8 mouse cellular contexts compared by ENCODE assay signal in genomic region chr12:86823488-86823854, GRCm38 (mm10).
DNase-seq lines count a peak whose midpoint lies in the region; ATAC-seq and TF ChIP-seq lines count a peak whose summit lies in the region.

No protein-coding gene starts in this region.

- DNase-seq in liver, adult 2 months (ENCODE audit: extremely low read depth, low read depth, low spot score): no peak
- no peak for DNase-seq in liver
- DNase-seq in intestine, embryonic 14.5 days (ENCODE audit: low spot score): no peak
- DNase-seq in layer of hippocampus, postnatal 14 days (ENCODE audit: low spot score in 2 of 2): no peak

- no peaks in the 10 kb centered on the region for H3K9me3 ChIP-seq in embryonic facial prominence, embryonic 13.5 days
- H3K9me3 ChIP-seq in intestine, embryonic 14.5 days (ENCODE audit: control insufficient read depth, low read length): no peaks in the 10 kb centered on the region
- no peaks in the 10 kb centered on the region for H3K9me3 ChIP-seq in neural tube, embryonic 12.5 days

- 83% methylated on average over 4 of the region's 4 CpGs for whole genome bisulfite sequencing in liver, adult 2 months
- WGBS in embryonic facial prominence, embryonic 13.5 days: 28% methylated on average over 4 of the region's 4 CpGs
- 83% methylated on average over 4 of the region's 4 CpGs for WGBS in intestine, embryonic 14.5 days
- 38% methylated on average over 4 of the region's 4 CpGs for WGBS in neural tube, embryonic 12.5 days

- H3K9ac ChIP-seq in liver, adult 2 months (ENCODE audit: low read depth, low read length): peak overlapping the region; percentile 60; the same call in 1 of the 2 replicates
- peak overlapping the region; percentile 67 for H3K9ac ChIP-seq in embryonic facial prominence, embryonic 13.5 days
- H3K9ac ChIP-seq in intestine, embryonic 14.5 days (ENCODE audit: low read length): peak overlapping the region; percentile 42; the same call in 1 of the 2 replicates
- H3K9ac ChIP-seq in neural tube, embryonic 12.5 days: peak overlapping the region; percentile 43; the same call in 1 of the 2 replicates

- ATAC-seq in embryonic facial prominence, embryonic 13.5 days (ENCODE audit: insufficient number of reproducible peaks, insufficient read depth, low FRiP score, low TSS enrichment, low read depth): no peak
- no peak; the same call in 1 of the 2 replicates for ATAC-seq in intestine, embryonic 14.5 days (replicated peaks; ENCODE audit: low FRiP score, low TSS enrichment, low read depth)
- ATAC-seq in neural tube, embryonic 12.5 days (ENCODE audit: low FRiP score, low read depth): 0 out of 2 replicates have a peak, but pooled peaks have one; percentile 18
- ATAC-seq in megakaryocyte-erythroid progenitor cell, adult 5-6 weeks (replicated peaks; ENCODE audit: low FRiP score, low TSS enrichment, poor library complexity, severe bottlenecking): no peak
- ATAC-seq in activated CD4-positive, CD25-positive, alpha-beta regulatory T cell, adult 4 months: no peak

- H3K4me3 ChIP-seq in liver, adult 2 months (ENCODE audit: insufficient read depth, low read depth, low read length): 0 out of 2 replicates have a peak overlapping the region, but pooled peaks have one; percentile 43
- H3K4me3 ChIP-seq in embryonic facial prominence, embryonic 13.5 days: peak overlapping the region; percentile 23
- H3K4me3 ChIP-seq in intestine, embryonic 14.5 days (ENCODE audit: low read depth, low read length): peak overlapping the region; percentile 18
- 0 out of 2 replicates have a peak overlapping the region, but pooled peaks have one; percentile 2 for H3K4me3 ChIP-seq in neural tube, embryonic 12.5 days

- peak overlapping the region; percentile 53 for H3K4me2 ChIP-seq in embryonic facial prominence, embryonic 13.5 days
- peak overlapping the region; percentile 52 for H3K4me2 ChIP-seq in intestine, embryonic 14.5 days (ENCODE audit: low read length)
- peak overlapping the region; percentile 43 for H3K4me2 ChIP-seq in neural tube, embryonic 12.5 days (replicated peaks)

- no peaks in the 10 kb centered on the region for H3K36me3 ChIP-seq in liver, adult 2 months (ENCODE audit: control insufficient read depth, insufficient read depth, low read length)
- H3K36me3 ChIP-seq in embryonic facial prominence, embryonic 13.5 days: no peaks in the 10 kb centered on the region
- no peaks in the 10 kb centered on the region for H3K36me3 ChIP-seq in intestine, embryonic 14.5 days (ENCODE audit: control insufficient read depth, insufficient read depth, low read length)
- H3K36me3 ChIP-seq in neural tube, embryonic 12.5 days: no peaks in the 10 kb centered on the region

- no peak for TF ChIP-seq CTCF in liver, adult 2 months (IDR thresholded peaks at IDR 0.05; ENCODE audit: low read depth, low read length)

- H3K4me1 ChIP-seq in liver, adult 2 months (ENCODE audit: control insufficient read depth, insufficient read depth, low read length): peaks cover 14% of the 10 kb centered on the region
- H3K4me1 ChIP-seq in embryonic facial prominence, embryonic 13.5 days: peaks cover 67% of the 10 kb centered on the region
- H3K4me1 ChIP-seq in intestine, embryonic 14.5 days (replicated peaks; ENCODE audit: control insufficient read depth, insufficient read depth, low read length): peaks cover 35% of the 10 kb centered on the region
- H3K4me1 ChIP-seq in neural tube, embryonic 12.5 days: peaks cover 44% of the 10 kb centered on the region

- TF ChIP-seq POLR2A in liver, adult 2 months (IDR thresholded peaks at IDR 0.05; ENCODE audit: extremely low read depth, insufficient read depth, low read length): no peak

- H3K79me2 ChIP-seq in liver, adult 2 months (ENCODE audit: control insufficient read depth, insufficient read depth, low read length): no peaks in the 10 kb centered on the region

- no peaks in the 10 kb centered on the region for H3K27me3 ChIP-seq in liver, adult 2 months (ENCODE audit: control insufficient read depth, insufficient read depth, low read length)
- H3K27me3 ChIP-seq in embryonic facial prominence, embryonic 13.5 days: no peaks in the 10 kb centered on the region
- no peaks in the 10 kb centered on the region for H3K27me3 ChIP-seq in intestine, embryonic 14.5 days (replicated peaks; ENCODE audit: control insufficient read depth, insufficient read depth, low read length)
- no peaks in the 10 kb centered on the region for H3K27me3 ChIP-seq in neural tube, embryonic 12.5 days (replicated peaks)

- H3K27ac ChIP-seq in liver, adult 2 months (replicated peaks; ENCODE audit: insufficient read depth, low read depth, low read length): peak overlapping the region; percentile 25
- H3K27ac ChIP-seq in embryonic facial prominence, embryonic 13.5 days: peak overlapping the region; percentile 99
- peak overlapping the region; percentile 97 for H3K27ac ChIP-seq in intestine, embryonic 14.5 days (ENCODE audit: low read depth)
- H3K27ac ChIP-seq in neural tube, embryonic 12.5 days: peak overlapping the region; percentile 97

Comparison
In these comparisons a context has a peak if more than half of its experiments do, and no peak if none do; other contexts are left out.
1. H3K27ac ChIP-seq: peak in every context shown above with its lines; median percentile 99 in embryonic facial prominence, embryonic 13.5 days; 97 in intestine, embryonic 14.5 days; 97 in neural tube, embryonic 12.5 days; 25 in liver, adult 2 months.